Mouse (Mus musculus) telencephalon, adult 2 months (tissue): ENCODE data around the gene Trim80.

ENCODE experiments used
- DNase-seq: peaks from one replicate; pipeline ENCODE4 v3.0.0-alpha.2; 2011; ENCODE audit warnings: low read depth, low spot score

Trim80 gene

GRCm38 (mm10) chr11:115439906-115440595, at the start of gene Trim80:
Gene Trim80 (plus strand): TSS chr11:115440545.
- no peak for DNase-seq

GRCm38 (mm10) chr11:115391358-115391757, 49.0 kb upstream of the Trim80 start:
- no peak for DNase-seq

DNA sequence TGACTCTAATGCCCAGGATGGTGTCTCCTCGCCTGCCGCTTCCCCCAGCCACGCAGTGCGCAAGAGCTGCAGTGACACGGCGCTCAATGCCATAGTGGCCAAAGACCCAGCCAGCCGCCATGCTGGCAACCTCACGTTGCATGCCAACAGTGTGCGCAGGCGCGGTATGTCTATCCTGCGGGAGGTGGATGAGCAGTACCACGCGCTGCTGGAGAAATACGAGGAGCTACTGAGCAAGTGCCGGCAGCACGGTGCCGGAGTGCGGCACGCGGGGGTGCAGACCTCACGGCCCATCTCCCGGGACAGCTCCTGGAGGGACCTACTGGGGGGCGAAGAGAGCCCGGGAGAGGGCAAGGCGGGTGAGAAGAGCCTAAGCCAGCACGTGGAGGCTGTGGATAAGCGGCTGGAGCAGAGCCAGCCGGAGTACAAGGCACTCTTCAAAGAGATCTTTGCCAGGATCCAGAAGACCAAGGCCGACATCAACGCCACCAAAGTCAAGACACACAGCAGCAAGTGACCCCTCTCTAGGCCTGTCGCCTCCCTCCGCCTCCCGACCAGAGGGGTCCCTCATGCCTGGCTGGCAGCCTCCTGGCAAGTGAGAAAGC, 46.5 kb upstream of the Trim80 start:
- DNase-seq, result no peak

DNA sequence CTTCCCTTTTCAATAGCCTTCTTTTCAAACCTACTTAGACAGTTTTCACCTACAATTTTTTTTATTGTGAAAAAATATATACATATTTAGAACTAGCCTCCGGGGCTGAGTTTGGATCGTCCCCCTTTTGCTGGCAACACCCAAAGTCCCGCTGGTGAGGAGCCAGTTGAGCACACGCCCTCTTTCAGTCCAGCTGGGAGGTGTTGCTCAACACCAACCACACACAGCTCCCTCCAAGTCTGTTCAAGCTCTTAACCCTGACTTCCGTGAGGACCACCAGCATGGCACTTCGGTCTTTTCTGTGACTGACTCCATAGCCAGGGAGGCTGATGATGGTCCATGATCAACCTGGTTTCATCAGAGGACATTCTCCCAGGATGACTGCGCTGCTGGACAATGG, 42.3 kb upstream of the Trim80 start:
- no peak for DNase-seq

- DNase-seq, result no peak
These were observed 40.2 kb upstream of the Trim80 start for GRCm38 (mm10) chr11:115400126-115400525.

DNA sequence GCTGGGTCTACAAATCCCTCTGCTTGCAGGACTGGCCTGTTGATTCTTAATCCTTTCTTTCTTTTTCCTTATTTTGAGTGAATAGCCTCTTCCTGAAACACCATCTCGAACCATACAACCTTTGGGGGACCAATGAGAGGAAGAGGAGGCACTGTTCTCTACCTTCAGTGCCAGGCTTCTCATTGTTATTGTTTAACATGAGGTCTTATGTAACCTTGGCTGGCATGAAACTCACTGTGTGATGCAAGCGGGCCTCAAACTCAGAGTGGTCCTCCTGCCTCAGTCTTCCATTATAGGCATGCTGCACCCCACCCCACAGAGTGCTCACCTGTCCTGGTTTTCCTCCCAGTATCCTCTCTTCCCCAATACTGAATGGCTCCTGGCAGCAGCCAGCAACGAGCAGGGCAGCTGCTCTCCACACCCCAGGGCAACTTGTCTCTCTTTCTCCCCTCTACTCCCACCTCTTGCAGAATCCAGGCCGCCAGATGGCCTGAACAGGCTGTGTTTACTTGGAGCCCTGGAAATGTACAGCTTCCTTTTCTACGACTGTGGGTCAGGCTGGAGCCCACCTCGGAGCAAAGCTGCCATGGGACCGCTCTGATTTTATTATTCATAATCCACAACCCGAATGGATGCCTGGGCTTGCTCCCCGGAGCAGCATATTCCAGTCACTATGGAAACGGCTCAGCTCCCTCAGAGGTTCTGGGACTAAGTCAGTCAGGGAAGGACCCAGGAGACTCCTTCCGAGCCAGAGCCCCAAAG, 39.5 kb upstream of the Trim80 start:
- DNase-seq, result no peak

GRCm38 (mm10) chr11:115403338-115404124, 36.8 kb upstream of the Trim80 start, which contains the start of gene Mrpl58:
Gene Mrpl58 (plus strand): TSS chr11:115403752.
- DNase-seq, result peak; percentile 87

- no peak for DNase-seq
These were observed 34.6 kb upstream of the Trim80 start for GRCm38 (mm10) chr11:115405723-115406122.

- no peak for DNase-seq
These were observed 33.4 kb upstream of the Trim80 start for GRCm38 (mm10) chr11:115406858-115407401.

DNA sequence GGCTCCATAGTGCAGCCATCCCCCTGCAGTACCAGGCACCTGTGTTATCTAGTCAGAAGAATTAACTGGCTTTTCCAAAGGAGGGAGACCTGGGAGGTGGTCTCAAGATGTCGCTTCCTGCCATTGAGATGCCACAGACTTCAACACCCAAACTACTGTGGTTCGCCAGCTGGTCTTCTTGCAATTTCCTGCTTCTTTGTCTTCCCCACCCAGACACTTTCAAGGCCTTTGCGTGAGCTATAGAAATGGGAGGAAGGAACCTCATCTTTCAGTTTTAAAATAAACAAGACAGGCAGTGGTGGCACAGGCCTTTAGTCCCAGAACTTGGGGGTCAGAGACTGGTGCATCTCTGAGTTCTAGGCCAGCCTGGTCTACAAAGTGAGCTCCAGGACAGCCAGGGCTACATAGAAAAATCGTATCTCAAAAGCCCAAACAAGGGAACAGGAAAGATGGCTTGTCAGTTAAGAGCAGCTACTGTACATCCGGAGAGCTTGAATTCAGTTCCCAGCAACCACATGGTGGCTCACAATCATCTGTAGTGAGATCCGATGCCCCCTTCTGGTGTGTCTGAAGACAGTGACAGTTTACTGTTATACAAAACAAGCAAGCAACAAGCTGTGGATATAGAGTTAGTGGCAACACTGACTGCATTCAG, 32.0 kb upstream of the Trim80 start:
- DNase-seq, result no peak

GRCm38 (mm10) chr11:115409556-115409955, 30.8 kb upstream of the Trim80 start:
- no peak for DNase-seq

- peak; percentile 96 for DNase-seq
These were observed 20.7 kb upstream of the Trim80 start, which contains the start of the genes Atp5h and Kctd2 for GRCm38 (mm10) chr11:115419531-115420237. Gene Atp5h (minus strand): TSS chr11:115419962. Gene Kctd2 (plus strand): TSS chr11:115420128.

DNA sequence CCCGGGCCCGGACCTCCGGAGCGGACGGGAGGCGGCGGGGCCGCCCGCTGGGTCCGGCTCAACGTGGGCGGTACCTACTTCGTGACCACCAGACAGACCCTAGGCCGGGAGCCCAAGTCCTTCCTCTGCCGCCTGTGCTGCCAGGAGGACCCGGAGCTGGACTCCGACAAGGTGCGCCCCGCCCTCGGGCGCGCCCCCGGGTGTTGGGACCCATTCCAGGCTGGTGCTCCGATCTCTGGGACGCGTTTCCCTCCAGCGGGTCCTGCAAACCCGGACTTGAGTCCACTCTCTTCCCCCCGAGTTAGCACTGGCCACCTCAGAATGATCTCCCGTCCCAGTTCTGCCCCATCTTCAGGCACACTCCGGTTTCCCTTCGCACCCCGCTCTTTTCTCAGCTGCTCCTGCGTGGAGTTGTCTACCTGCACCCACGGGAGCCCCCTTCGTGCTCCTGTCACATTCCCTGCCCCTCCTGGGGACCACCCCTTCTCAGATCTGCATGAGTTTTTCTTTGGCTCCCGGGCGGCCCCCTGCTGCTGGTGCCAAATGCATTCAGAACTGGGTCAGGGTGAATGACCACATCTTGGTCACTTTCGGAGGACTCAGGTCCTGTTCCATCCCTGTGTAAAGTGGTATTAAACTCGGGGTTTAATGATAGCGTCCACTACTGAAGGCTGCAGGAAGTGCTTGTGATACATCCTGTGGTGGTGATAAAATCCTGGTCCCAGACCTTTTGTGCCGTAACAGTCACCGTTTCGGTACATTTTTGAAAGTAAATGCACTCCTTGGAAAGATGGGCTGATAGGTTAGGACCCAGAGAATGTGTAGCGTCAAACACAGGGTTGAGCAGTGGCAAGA, 19.8 kb upstream of the Trim80 start:
- DNase-seq, result no peak

DNA sequence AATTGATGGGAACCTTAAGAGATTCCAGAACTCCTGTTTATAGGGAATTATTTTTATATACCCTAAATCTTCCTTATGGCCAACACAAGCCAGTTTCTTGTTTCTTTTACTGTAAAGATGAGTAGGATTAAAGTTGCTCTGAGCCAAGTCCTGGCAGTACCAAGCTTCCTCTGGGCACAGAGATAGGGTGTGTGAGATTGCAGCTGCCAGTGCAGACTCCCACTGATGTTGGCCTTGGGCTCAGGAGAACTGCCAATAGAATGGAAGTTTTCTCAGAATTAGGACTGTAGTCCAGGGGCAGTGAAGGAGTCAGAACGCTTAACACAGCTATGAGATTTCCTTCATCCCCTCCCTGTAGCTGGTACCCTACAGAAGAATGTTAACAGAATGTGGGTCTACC, 19.0 kb upstream of the Trim80 start:
- DNase-seq, result no peak

DNA sequence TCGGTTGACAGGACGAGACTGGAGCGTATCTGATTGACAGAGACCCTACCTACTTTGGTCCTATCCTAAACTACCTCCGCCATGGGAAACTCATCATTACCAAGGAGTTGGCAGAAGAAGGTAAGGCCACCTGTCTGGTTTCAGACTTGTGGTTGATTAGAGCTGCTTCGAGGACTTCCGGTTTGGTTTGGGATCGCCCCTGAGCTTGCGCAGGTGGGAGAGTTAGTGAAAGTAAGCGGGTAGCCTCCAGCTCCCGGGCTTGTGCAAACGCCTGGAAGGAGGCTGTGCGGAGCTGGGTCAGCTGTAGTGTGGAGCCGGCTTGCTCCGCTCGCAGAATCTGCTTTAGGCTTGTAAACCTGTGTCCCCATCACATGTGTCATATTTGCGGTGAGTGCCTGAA, 18.4 kb upstream of the Trim80 start:
- DNase-seq, result no peak

GRCm38 (mm10) chr11:115423091-115423490, 17.3 kb upstream of the Trim80 start:
- DNase-seq, result no peak

DNA sequence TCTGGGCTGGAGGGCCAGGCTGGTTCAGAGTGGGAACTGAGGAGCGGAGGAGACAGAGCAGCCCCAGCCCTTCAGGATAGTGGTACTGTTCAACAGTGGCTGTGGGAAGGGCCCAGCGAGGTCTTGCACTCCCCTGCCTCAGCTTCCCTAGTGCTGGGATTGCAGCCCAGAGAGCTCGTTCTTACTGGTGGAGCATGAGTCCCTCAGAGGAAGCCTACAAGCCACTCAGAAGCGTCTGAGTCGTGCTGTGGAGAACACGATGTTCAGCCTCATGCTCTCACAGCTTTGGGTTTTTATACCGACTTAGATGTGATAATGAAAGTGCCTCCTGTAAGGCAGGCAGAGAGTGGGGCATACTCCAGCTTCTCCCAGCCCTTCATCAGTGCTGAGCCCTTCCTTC, 15.7 kb upstream of the Trim80 start:
- DNase-seq, result no peak

DNA sequence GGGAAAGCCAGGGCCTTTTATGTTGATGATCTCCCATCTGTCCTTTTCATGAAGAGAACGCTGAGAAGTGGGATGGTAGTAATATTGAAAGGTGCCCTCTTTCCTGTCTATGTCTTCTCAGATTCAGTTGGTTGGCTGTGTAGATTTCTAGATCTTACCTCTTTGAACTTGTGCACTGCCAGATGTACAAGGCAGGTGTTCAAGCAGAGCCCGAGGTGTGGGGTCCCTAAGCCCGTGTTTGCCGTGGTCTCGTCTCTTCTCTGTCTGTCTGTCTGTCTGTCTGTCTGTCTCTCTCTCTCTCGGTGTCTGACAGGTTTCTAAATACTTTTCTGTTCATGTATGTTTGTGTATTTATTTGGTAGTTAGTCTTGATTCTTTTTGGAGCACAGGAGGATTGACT, 14.7 kb upstream of the Trim80 start:
- no peak for DNase-seq
